Mouse (Mus musculus) erythroblast, embryonic 14.5 days (primary cell): ENCODE measurements around the gene Klrb1b. TPM values are rescaled to one million over a fixed set of nuclear protein-coding genes. Genes with fewer than 3 reads are reported as not detected.

Experiments
- H3K27me3 ChIP-seq: 2 replicates; pipeline ENCODE4 v1.6.1; 2012; ENCODE audit warnings: inconsistent platforms; ENCODE audit not compliant: control insufficient read depth
- H3K36me3 ChIP-seq: 2 replicates; pipeline ENCODE4 v1.6.1; 2012; ENCODE audit warnings: mild to moderate bottlenecking, inconsistent platforms; ENCODE audit not compliant: control insufficient read depth
- H3K4me1 ChIP-seq: 2 replicates; pipeline ENCODE4 v1.6.1; 2012; ENCODE audit warnings: inconsistent platforms; ENCODE audit not compliant: control insufficient read depth
- H3K4me3 ChIP-seq: replicated peaks from 2 replicates; pipeline ENCODE3; 2012; ENCODE audit warnings: moderate library complexity, mild to moderate bottlenecking, inconsistent platforms
- H3K9me3 ChIP-seq: 2 replicates; pipeline ENCODE4 v1.6.1; 2012; ENCODE audit warnings: low read length, inconsistent platforms, mixed read lengths; ENCODE audit not compliant: control insufficient read depth
- GATA1 ChIP-seq: IDR thresholded peaks from 2 replicates; pipeline ENCODE4 v1.6.1; 2012; ENCODE audit warnings: low read length, inconsistent platforms, mixed read lengths
- TAL1 ChIP-seq: IDR thresholded peaks from 3 replicates; pipeline ENCODE4 v1.6.1; 2012; ENCODE audit warnings: low read length, inconsistent platforms, mixed read lengths
- polyA plus RNA-seq: library from polyadenylated mRNA; stranded (reverse); fragments of >175 nt; gene quantifications from 2 replicates; pipeline ENCODE4 v1.2.3, GENCODE M21; 2012

Klrb1b gene
- 0.02 TPM in 1 of 2 replicates, not detected in the other for polyA plus RNA-seq

- Histone ChIP-seq H3K4me1 (no peaks in the 10 kb centered on the region), H3K27me3 (peaks cover 3% of the 10 kb centered on the region), H3K9me3 (no peaks in the 10 kb centered on the region), H3K4me3 (no peak within 1 kb of the TSS), H3K36me3 (no peaks in the 10 kb centered on the region)
- TF ChIP-seq GATA1 (no peak), TAL1 (no peak)
Measured at GRCm38 (mm10) chr6:128826132-128826531, at the start of gene Klrb1b, which contains the start of gene Gm44511. TSS of gene Klrb1b (minus strand) at chr6:128826331. TSS of gene Gm44511 (minus strand) at chr6:128826315.

- Histone ChIP-seq H3K4me1 (no peaks in the 10 kb centered on the region), H3K4me3 (no peak overlapping the region), H3K27me3 (no peaks in the 10 kb centered on the region), H3K36me3 (no peaks in the 10 kb centered on the region), H3K9me3 (no peaks in the 10 kb centered on the region)
- TF ChIP-seq GATA1: no peak
- TF ChIP-seq TAL1: no peak
Measured at GRCm38 (mm10) chr6:128871910-128872610, 45.9 kb upstream of the Klrb1b start.

GRCm38 (mm10) chr6:128868861-128869260, 42.7 kb upstream of the Klrb1b start:
- no peaks in the 10 kb centered on the region for H3K4me1 ChIP-seq
- no peak for TF ChIP-seq TAL1
- H3K4me3 ChIP-seq: no peak overlapping the region
- H3K27me3 ChIP-seq: no peaks in the 10 kb centered on the region
- H3K9me3 ChIP-seq: no peaks in the 10 kb centered on the region
- H3K36me3 ChIP-seq: no peaks in the 10 kb centered on the region

- H3K4me3 ChIP-seq: no peak overlapping the region
- H3K9me3 ChIP-seq: no peaks in the 10 kb centered on the region
- no peaks in the 10 kb centered on the region for H3K27me3 ChIP-seq
- no peak for TF ChIP-seq GATA1
- TF ChIP-seq TAL1: no peak
- no peaks in the 10 kb centered on the region for H3K36me3 ChIP-seq
- H3K4me1 ChIP-seq: no peaks in the 10 kb centered on the region
Measured at GRCm38 (mm10) chr6:128857976-128858375, 31.8 kb upstream of the Klrb1b start.

GRCm38 (mm10) chr6:128856250-128856649, 30.1 kb upstream of the Klrb1b start:
- H3K4me1 ChIP-seq: no peaks in the 10 kb centered on the region
- no peak for TF ChIP-seq GATA1
- no peak for TF ChIP-seq TAL1
- H3K36me3 ChIP-seq: no peaks in the 10 kb centered on the region
- H3K9me3 ChIP-seq: no peaks in the 10 kb centered on the region
- no peak overlapping the region for H3K4me3 ChIP-seq
- H3K27me3 ChIP-seq: no peaks in the 10 kb centered on the region

- Histone ChIP-seq H3K4me1 (no peaks in the 10 kb centered on the region), H3K4me3 (no peak overlapping the region), H3K27me3 (no peaks in the 10 kb centered on the region), H3K9me3 (no peaks in the 10 kb centered on the region), H3K36me3 (no peaks in the 10 kb centered on the region)
- TF ChIP-seq GATA1 (no peak), TAL1 (no peak)
Measured at GRCm38 (mm10) chr6:128855477-128855876, 29.3 kb upstream of the Klrb1b start.

GRCm38 (mm10) chr6:128854895-128855294, 28.8 kb upstream of the Klrb1b start:
- Histone ChIP-seq H3K4me1 (no peaks in the 10 kb centered on the region), H3K9me3 (no peaks in the 10 kb centered on the region), H3K4me3 (no peak overlapping the region), H3K27me3 (no peaks in the 10 kb centered on the region), H3K36me3 (no peaks in the 10 kb centered on the region)
- TF ChIP-seq TAL1 (no peak), GATA1 (no peak)

- no peak overlapping the region for H3K4me3 ChIP-seq
- H3K4me1 ChIP-seq: no peaks in the 10 kb centered on the region
- no peaks in the 10 kb centered on the region for H3K9me3 ChIP-seq
- no peaks in the 10 kb centered on the region for H3K36me3 ChIP-seq
- TF ChIP-seq GATA1: no peak
- TF ChIP-seq TAL1: no peak
- no peaks in the 10 kb centered on the region for H3K27me3 ChIP-seq
Measured at GRCm38 (mm10) chr6:128854024-128854820, 28.1 kb upstream of the Klrb1b start.

GRCm38 (mm10) chr6:128852766-128853165, 26.6 kb upstream of the Klrb1b start:
- no peak for TF ChIP-seq GATA1
- no peak for TF ChIP-seq TAL1
- Histone ChIP-seq H3K36me3 (no peaks in the 10 kb centered on the region), H3K4me1 (no peaks in the 10 kb centered on the region), H3K27me3 (no peaks in the 10 kb centered on the region), H3K4me3 (no peak overlapping the region), H3K9me3 (no peaks in the 10 kb centered on the region)
